ENCODE assay signal across 1 mouse cellular context in genomic region chr12:82446609-82447024, GRCm38 (mm10).
TF ChIP-seq lines count a peak whose summit lies in the region.

No protein-coding gene starts in this region.

TF ChIP-seq in CH12.LX, 34 proteins besides CTCF, POLR2A, EP300 and RAD21 (continued from another document):
- TF ChIP-seq JUN (IDR thresholded peaks at IDR 0.05; ENCODE audit: insufficient read depth, low read depth, low read length) = no peak
- no peak for TF ChIP-seq ETS1 (conservative IDR thresholded peaks at IDR 0.05; ENCODE audit: low read depth, low read length)
- no peak for TF ChIP-seq SMC3 (IDR thresholded peaks at IDR 0.05; ENCODE audit: low read depth, low read length)
